Mouse (Mus musculus) heart, embryonic 13.5 days (tissue): ENCODE data around the gene Lrrc1. TPM values are rescaled to one million over a fixed set of nuclear protein-coding genes. Genes with fewer than 3 reads are reported as not detected.

Experiments used
- ATAC-seq: fragments of 200-750 bp; cut with Nextera tagmentation; 2 replicates; pipeline ENCODE4 v1.8.0; 2017; ENCODE audit warnings: moderate TSS enrichment; ENCODE audit not compliant: insufficient number of reproducible peaks, low FRiP score, low TSS enrichment; ENCODE audit errors: extremely low read depth
- H3K27ac ChIP-seq: fragments of 300-500 bp; sonication (generic); replicated peaks from 2 replicates; pipeline ENCODE4 v1.5.1; 2015; ENCODE audit warnings: moderate library complexity, mild to moderate bottlenecking, inconsistent platforms
- H3K27me3 ChIP-seq: fragments of 300-500 bp; sonication (generic); replicated peaks from 2 replicates; pipeline ENCODE4 v1.6.1; 2015; ENCODE audit warnings: mild to moderate bottlenecking, inconsistent platforms
- H3K36me3 ChIP-seq: fragments of 300-500 bp; sonication (generic); 2 replicates; pipeline ENCODE4 v1.6.1; 2015; ENCODE audit warnings: mild to moderate bottlenecking, inconsistent platforms
- H3K4me1 ChIP-seq: fragments of 300-500 bp; sonication (generic); 2 replicates; pipeline ENCODE4 v1.6.1; 2015; ENCODE audit warnings: inconsistent platforms
- H3K4me2 ChIP-seq: fragments of 300-500 bp; sonication (generic); 2 replicates; pipeline ENCODE4 v1.6.1; 2015; ENCODE audit warnings: inconsistent platforms, mild to moderate bottlenecking, moderate library complexity
- H3K4me3 ChIP-seq: fragments of 300-500 bp; sonication (generic); 2 replicates; pipeline ENCODE4 v1.5.1; 2015; ENCODE audit warnings: moderate library complexity, mild to moderate bottlenecking, inconsistent platforms
- H3K9ac ChIP-seq: fragments of 300-500 bp; sonication (generic); 2 replicates; pipeline ENCODE4 v1.6.1; 2015; ENCODE audit warnings: inconsistent platforms, mild to moderate bottlenecking, moderate library complexity
- H3K9me3 ChIP-seq: fragments of 300-500 bp; sonication (generic); 2 replicates; pipeline ENCODE4 v1.6.1; 2016; ENCODE audit warnings: inconsistent platforms
- WGBS: fragments of 180-500 bp; shearing (Covaris S2); methylation state at CpG from one replicate; pipeline ENCODE4 v1.1.7; 2015; ENCODE audit warnings: mixed read lengths; 5-methylcytosine and 5-hydroxymethylcytosine counted together
- polyA plus RNA-seq: library from polyadenylated mRNA; unstranded; fragments of >200 nt; fragmentation: Nextera tagmentation; extraction: Ambion mirVana; gene quantifications from 2 replicates; pipeline ENCODE4 v1.2.1, GENCODE M21; 2015

Lrrc1 gene
- polyA plus RNA-seq, 1 experiment from 2014 or later: 12.6 TPM

DNA sequence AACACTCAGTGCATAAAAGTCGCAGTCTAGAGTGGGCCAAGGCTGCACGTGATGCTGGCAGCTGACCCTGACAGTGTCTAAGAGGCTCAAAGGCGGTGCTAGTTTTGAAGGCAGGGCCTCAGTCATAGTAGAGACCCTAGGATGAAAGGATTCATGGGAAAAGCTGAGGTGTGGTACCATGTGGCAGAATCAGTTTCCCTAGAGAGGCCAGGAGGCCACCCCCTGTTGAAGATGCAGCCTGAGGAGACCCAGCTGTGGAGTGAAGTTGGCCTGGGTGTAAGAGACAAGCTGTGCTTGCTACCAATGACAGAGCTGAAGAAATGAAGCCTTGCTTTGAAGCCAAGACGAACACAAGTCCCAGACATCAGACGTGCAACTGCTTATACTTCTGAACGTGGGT lies 107.5 kb downstream of the Lrrc1 start:
- no peaks in the 10 kb centered on the region for H3K9me3 ChIP-seq
- H3K27ac ChIP-seq: no peak overlapping the region
- H3K9ac ChIP-seq: no peak overlapping the region
- no peak overlapping the region for H3K4me2 ChIP-seq
- peaks cover 56% of the 10 kb centered on the region for H3K36me3 ChIP-seq
- 78% methylated on average over 6 of the region's 6 CpGs for WGBS
- no peaks in the 10 kb centered on the region for H3K27me3 ChIP-seq
- no peak for ATAC-seq
- H3K4me3 ChIP-seq: no peak overlapping the region
- H3K4me1 ChIP-seq: peaks cover 36% of the 10 kb centered on the region

DNA sequence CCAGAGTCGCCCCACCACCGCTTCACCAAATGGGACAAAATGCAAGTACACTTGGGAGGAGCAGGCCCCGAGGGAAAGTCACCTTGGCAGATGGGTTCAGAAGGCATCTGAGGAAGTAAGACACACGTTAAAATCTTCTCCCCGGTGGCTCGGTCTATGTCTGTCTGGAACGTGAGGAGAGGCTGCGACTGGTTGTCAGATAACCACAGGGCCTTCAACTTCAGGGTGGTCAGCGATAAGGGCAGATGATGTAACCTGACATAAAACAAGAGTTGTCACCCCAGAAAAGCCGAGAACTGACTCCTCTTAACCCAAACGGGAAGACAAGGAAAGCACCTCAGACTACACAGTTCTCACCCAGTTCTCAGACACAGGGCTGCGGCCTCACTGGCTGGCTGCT lies 109.7 kb downstream of the Lrrc1 start:
- no peak for ATAC-seq
- no peaks in the 10 kb centered on the region for H3K27me3 ChIP-seq
- no peaks in the 10 kb centered on the region for H3K9me3 ChIP-seq
- peaks cover 52% of the 10 kb centered on the region for H3K36me3 ChIP-seq
- H3K9ac ChIP-seq: peak overlapping the region; percentile 54
- WGBS: 38% methylated on average over 12 of the region's 12 CpGs
- no peak overlapping the region for H3K27ac ChIP-seq
- H3K4me1 ChIP-seq: peaks cover 42% of the 10 kb centered on the region
- no peak overlapping the region for H3K4me3 ChIP-seq
- H3K4me2 ChIP-seq: no peak overlapping the region

DNA sequence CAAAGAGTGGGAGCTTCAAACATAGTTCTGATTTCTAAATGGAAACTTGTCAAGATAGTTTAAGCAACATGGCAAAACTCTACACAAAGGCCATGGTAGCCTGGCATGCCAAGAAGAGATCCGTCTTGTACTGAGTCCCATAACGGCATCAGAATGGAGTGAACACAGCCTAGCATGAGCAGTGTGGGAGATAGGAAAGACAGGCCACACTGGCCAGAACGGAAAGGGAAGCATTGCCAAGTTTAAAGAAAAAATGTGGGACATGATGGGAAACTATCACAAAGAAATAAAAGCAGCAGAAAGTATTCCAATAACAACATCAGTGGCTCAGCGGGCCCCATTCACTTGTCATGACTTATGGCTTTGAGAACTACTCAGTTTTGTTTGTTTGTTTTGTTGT lies 111.2 kb downstream of the Lrrc1 start:
- ATAC-seq: no peak

DNA sequence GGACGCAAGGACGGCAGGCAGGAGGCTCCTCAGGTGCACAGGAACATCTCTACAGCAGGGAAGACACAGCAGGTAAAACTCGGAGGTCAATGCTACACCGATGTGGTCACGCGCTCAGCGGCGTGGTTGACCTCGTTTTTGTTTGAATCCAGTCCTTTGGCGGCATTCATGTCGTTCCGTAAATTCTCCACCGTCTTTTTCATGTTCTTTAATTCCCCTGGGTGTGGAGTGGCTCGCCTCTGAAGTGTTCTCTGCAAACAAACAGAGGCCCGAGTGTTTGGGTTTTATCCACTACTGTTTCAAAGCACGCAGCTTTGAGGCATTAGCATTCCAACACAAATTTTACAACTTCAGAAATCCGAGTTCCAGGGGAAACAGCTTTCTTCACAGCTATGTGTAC lies 112.6 kb downstream of the Lrrc1 start:
- H3K4me3 ChIP-seq: no peak overlapping the region
- no peak overlapping the region for H3K4me2 ChIP-seq
- 83% methylated on average over 17 of the region's 17 CpGs for WGBS
- peaks cover 43% of the 10 kb centered on the region for H3K36me3 ChIP-seq
- H3K4me1 ChIP-seq: peaks cover 50% of the 10 kb centered on the region
- ATAC-seq: no peak
- H3K9ac ChIP-seq: no peak overlapping the region
- H3K27me3 ChIP-seq: no peaks in the 10 kb centered on the region
- no peak overlapping the region for H3K27ac ChIP-seq
- no peaks in the 10 kb centered on the region for H3K9me3 ChIP-seq

More for the DNA sequence above, 111.2 kb downstream of the Lrrc1 start:
- H3K4me3 ChIP-seq: no peak overlapping the region
- no peak overlapping the region for H3K9ac ChIP-seq
- WGBS: 68% methylated on average over 4 of the region's 4 CpGs
- peaks cover 52% of the 10 kb centered on the region for H3K36me3 ChIP-seq
- H3K27ac ChIP-seq: no peak overlapping the region
- peaks cover 46% of the 10 kb centered on the region for H3K4me1 ChIP-seq
- H3K27me3 ChIP-seq: no peaks in the 10 kb centered on the region
- H3K4me2 ChIP-seq: no peak overlapping the region
- H3K9me3 ChIP-seq: no peaks in the 10 kb centered on the region

DNA sequence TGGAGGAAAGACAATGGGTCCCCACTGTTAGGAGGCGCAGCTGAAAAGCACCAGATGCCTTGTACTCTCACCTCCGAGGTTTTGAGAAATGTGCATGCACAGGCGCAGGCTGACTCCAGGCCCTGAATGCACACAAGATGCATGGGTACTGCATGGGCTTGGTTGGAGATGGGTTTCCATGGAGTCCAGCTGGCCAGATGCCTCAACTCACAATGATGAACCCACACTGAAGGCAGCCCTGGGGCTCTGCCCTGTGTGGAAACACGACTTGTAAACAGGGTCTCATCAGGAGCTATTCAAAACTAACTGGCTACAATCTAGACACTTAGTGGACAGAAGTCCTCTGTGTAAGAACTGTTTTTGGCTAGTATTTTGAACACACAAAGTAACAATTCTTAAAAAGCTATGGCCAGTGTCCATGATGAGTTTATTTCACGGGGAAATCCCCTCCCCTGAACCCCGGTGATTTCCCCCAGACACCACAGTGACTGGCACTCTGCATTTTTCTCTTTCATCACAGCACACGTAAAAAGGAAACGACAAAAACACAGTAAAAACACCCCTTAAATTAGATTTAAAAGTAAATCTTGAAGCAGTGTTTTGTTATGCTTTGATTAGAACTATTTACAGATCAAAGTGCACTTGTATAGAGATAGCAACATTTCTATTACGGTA lies 114.1 kb downstream of the Lrrc1 start:
- Histone ChIP-seq H3K27ac (no peak overlapping the region), H3K27me3 (no peaks in the 10 kb centered on the region), H3K9me3 (no peaks in the 10 kb centered on the region), H3K4me3 (no peak overlapping the region), H3K4me1 (peaks cover 56% of the 10 kb centered on the region), H3K36me3 (peaks cover 38% of the 10 kb centered on the region), H3K4me2 (no peak overlapping the region), H3K9ac (no peak overlapping the region)
- 63% methylated on average over 9 of the region's 9 CpGs for WGBS
- ATAC-seq: no peak

DNA sequence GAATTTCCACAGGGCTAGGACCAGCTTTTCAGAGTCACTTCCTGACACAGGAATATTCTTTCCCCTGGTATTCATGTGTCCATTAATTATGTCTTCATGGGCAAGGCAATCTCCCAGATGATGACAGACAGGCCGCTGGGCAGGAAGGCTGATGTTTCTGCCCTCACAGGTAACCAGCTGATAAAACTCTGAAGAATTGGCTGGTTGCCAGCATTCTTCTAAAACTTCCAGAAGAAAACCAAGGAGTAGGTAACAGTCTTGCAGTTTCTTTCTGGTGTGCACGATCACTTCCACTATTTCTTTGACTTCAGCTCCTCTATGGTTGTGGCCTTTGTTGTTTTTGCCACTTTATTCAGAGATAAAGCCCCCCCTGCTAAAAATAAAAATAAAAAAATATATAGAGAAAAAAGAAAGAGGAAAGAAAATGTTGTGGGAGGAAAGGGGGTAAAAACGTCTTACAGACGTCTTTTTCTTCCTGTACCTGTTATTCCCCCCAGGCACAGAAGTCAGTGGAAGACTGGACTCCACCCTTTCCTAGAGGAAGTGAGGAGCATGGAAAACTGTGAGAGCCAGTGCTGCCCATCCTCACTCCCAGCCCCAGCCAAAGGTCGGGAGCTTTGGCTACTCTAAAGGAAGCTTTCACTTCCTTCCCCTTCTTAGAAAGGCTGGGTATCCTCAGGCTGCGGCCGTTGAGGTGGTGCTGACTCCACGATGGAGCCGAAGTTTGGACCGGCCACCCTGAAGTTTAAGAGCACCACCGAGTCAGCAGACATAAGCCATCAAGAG lies 115.2 kb downstream of the Lrrc1 start:
- H3K4me1 ChIP-seq: peaks cover 47% of the 10 kb centered on the region
- no peaks in the 10 kb centered on the region for H3K9me3 ChIP-seq
- no peaks in the 10 kb centered on the region for H3K27me3 ChIP-seq
- H3K36me3 ChIP-seq: peaks cover 32% of the 10 kb centered on the region
- H3K9ac ChIP-seq: no peak overlapping the region
- peak overlapping the region; percentile 86 for H3K27ac ChIP-seq
- no peak for ATAC-seq
- H3K4me2 ChIP-seq: no peak overlapping the region
- 47% methylated on average over 11 of the region's 11 CpGs for WGBS
- no peak overlapping the region for H3K4me3 ChIP-seq

DNA sequence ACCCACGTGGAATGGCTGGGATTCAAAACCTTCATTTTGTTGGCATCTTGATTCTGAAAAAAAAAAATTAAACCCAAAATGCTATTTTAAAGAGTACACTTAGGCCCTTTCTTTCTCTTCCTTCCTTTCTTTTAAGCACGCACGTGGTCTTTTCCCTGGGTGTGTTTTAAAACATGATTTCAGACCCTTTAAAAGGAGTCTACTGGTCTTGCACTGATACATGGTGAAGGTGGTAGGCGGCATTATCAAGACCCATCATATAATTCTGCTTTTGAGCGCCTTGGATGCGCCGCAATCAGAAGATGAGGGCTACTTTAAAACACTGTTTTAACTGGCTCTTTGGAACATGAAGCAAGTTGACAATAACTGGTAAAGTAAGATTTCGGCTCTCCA lies 115.9 kb downstream of the Lrrc1 start:
- Histone ChIP-seq H3K4me3 (no peak overlapping the region), H3K27me3 (no peaks in the 10 kb centered on the region), H3K36me3 (peaks cover 25% of the 10 kb centered on the region), H3K9me3 (no peaks in the 10 kb centered on the region), H3K27ac (peak overlapping the region; percentile 86), H3K9ac (peak overlapping the region; percentile 64; the same call in 1 of the 2 replicates), H3K4me2 (peak overlapping the region; percentile 58), H3K4me1 (peaks cover 47% of the 10 kb centered on the region)
- ATAC-seq: no peak
- WGBS: 83% methylated on average over 8 of the region's 8 CpGs

DNA sequence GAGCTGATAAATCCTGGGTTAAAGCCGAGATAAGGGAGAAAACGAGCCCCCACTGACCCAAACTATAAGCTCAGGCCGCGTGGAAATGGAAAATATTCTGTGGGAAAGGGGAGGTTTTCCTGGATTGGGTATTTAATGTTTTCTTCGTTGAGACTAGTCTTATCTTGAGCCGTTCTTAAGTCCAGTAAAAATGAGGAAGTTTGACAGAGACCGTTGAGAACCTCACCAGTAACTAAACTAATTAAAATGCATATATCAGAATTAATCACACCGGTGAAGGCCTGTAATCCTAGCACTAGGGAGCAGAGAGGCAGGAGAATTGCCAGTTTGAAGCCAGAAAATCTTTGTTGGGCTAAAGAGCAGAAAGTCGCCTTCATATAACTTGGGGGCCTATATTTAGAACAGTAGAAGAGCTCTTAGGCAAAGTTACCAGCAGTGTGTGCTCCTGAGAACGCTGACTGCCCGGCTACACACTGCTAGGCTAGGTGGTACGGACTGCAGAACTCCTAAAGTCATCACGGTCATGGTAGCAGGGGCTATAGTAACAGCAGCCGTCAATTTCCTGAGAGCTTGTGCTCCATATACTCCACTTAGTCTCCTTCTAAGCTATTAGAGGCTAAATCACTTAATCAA lies 116.4 kb downstream of the Lrrc1 start:
- Histone ChIP-seq H3K4me2 (peak overlapping the region; percentile 58), H3K9ac (peak overlapping the region; percentile 64), H3K27ac (peak overlapping the region; percentile 86), H3K9me3 (no peaks in the 10 kb centered on the region), H3K4me1 (peaks cover 47% of the 10 kb centered on the region), H3K27me3 (no peaks in the 10 kb centered on the region), H3K4me3 (peak overlapping the region; percentile 12; the same call in 1 of the 2 replicates), H3K36me3 (peaks cover 20% of the 10 kb centered on the region)
- no peak for ATAC-seq
- WGBS: 16% methylated on average over 14 of the region's 14 CpGs

DNA sequence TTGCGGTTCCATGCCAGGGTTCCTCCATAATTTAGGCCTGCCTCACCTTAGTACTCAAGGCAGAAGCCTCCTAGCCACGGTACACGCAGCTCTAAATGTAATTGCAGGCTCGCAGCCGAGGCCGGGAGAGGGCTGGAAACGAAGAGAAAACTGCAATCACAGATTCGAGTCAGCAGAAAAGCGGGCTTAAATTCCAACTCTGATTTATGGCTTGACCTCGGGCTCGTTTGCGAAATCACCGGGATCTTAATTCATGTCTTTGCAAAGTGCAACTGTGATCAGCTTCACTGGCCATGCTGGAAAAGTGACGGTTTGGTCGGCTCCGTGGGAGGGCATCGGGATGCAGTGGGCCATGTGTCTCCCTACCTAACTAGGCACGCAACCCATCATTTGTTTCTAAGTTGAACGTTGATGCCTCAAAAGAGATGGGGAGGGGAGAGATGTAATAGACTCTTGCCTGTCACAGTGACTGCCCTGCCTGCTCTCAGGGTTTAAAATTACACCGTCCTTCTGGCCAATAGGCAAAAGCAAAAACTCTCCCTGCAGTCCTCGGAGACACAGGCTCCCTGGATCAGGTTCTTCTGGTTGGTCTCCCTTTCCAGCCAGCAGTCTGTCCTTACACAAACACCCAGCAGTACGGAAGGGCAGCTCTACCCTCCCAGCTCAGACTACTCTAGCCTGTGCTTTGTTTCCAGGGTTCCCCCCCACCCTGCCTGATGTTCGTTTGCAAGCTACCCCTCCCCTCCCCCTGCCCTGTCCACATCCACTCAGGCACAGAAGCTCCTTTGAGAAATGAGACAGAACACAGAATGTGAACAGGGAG lies 117.2 kb downstream of the Lrrc1 start:
- Histone ChIP-seq H3K9ac (peak overlapping the region; percentile 64), H3K27me3 (no peaks in the 10 kb centered on the region), H3K36me3 (peaks cover 13% of the 10 kb centered on the region), H3K4me2 (peak overlapping the region; percentile 58), H3K9me3 (no peaks in the 10 kb centered on the region), H3K4me1 (peaks cover 44% of the 10 kb centered on the region), H3K4me3 (peak overlapping the region; percentile 12; the same call in 1 of the 2 replicates), H3K27ac (peak overlapping the region; percentile 86)
- WGBS: 49% methylated on average over 23 of the region's 23 CpGs
- 0 out of 2 replicates have a peak, but pooled peaks have one; percentile 12 for ATAC-seq

DNA sequence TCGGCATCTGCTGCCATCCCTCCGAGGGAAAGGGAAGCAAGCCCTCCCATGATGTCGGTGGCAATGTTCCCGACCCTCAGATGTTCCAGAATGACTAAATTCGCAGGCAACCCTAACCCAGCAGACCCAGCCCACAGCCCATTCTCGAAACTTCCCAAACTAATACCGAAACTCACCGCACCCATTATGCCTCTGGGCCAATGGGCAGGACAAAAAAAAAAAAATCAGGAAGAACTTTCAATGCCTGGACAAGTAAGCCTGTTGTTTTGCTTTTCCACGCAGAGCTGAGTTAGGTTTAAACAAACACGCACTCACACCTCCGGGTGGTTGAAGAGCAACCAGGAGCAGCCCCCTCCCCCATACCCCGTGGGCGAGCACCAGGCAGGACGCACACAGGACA lies 118.6 kb downstream of the Lrrc1 start:
- no peak overlapping the region for H3K27ac ChIP-seq
- no peaks in the 10 kb centered on the region for H3K27me3 ChIP-seq
- H3K4me1 ChIP-seq: peaks cover 44% of the 10 kb centered on the region
- H3K36me3 ChIP-seq: peaks cover 2% of the 10 kb centered on the region
- no peaks in the 10 kb centered on the region for H3K9me3 ChIP-seq
- WGBS: 60% methylated on average over 14 of the region's 14 CpGs
- no peak overlapping the region for H3K4me2 ChIP-seq
- H3K9ac ChIP-seq: no peak overlapping the region
- H3K4me3 ChIP-seq: no peak overlapping the region
- ATAC-seq: no peak

DNA sequence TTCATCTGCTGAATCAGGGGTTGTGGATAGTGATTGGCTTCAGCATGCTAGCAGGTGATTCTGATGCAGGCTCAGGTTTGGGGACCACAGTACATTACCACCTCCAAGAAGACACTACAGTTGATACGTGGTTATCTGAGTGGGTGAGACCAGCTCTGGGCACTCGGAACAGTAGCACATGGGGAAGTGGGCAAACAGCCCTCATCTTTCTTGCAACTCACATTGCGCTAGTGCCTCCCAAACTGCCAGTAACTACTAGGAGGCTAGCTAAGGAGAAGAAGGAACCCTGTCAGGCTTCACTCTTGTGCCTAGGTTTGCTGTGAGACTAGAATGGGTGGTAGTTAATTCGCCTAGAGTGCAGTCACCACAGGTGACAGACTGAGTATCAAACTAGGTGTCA lies 119.1 kb downstream of the Lrrc1 start:
- H3K9me3 ChIP-seq: no peaks in the 10 kb centered on the region
- ATAC-seq: no peak
- no peak overlapping the region for H3K4me2 ChIP-seq
- H3K27me3 ChIP-seq: no peaks in the 10 kb centered on the region
- peaks cover 44% of the 10 kb centered on the region for H3K4me1 ChIP-seq
- WGBS: 82% methylated on average over 4 of the region's 4 CpGs
- no peak overlapping the region for H3K9ac ChIP-seq
- no peaks in the 10 kb centered on the region for H3K36me3 ChIP-seq
- no peak overlapping the region for H3K27ac ChIP-seq
- no peak overlapping the region for H3K4me3 ChIP-seq
